9 mouse cellular contexts compared by ENCODE assay signal in genomic region chr1:132237585-132238159, GRCm38 (mm10). TPM values are rescaled to one million over a fixed set of nuclear protein-coding genes. Genes with fewer than 3 reads are reported as not detected.
DNase-seq lines count a peak whose midpoint lies in the region; ATAC-seq and TF ChIP-seq lines count a peak whose summit lies in the region.
"Had no signal": no experiment of that assay in that cellular context is flagged by ENCODE, and none has a peak within 500 bp of the region (broad histone marks: within the 10 kb centered on the region; RNA-seq: fewer than 3 reads in every experiment).

No protein-coding gene starts in this region.

- WGBS in intestine, postnatal 0 days, result 17% methylated on average over 6 of the region's 6 CpGs
- 24% methylated on average over 6 of the region's 6 CpGs for WGBS in intestine, embryonic 16.5 days
- WGBS in midbrain, embryonic 15.5 days, result 21% methylated on average over 6 of the region's 6 CpGs

- peak; percentile 38 for DNase-seq in adrenal gland, adult 8-10 months
- DNase-seq in embryo, embryonic 10.5 days (ENCODE audit: low spot score), result peak; percentile 85
- DNase-seq in heart, postnatal 10 days, result peak; percentile 65 to 85
- peak; percentile 31 for DNase-seq in left cerebral cortex, adult 11 months (ENCODE audit: low spot score)
- peak; percentile 43 to 79 for DNase-seq in spleen, postnatal 4 days (ENCODE audit: low spot score in 2 of 2)

- no peak overlapping the region for H3K4me2 ChIP-seq in intestine, postnatal 0 days (replicated peaks; ENCODE audit: low read depth)
- no peak overlapping the region for H3K4me2 ChIP-seq in intestine, embryonic 16.5 days (ENCODE audit: low read depth, low read length)
- no peak overlapping the region for H3K4me2 ChIP-seq in midbrain, embryonic 15.5 days
- H3K4me2 ChIP-seq: embryonic facial prominence, embryonic 12.5 days had no signal

- no peak for ATAC-seq in intestine, postnatal 0 days
- ATAC-seq in intestine, embryonic 16.5 days, result no peak
- ATAC-seq in midbrain, embryonic 15.5 days (replicated peaks), result peak; percentile 51; the same call in 1 of the 2 replicates

- H3K9ac ChIP-seq in intestine, postnatal 0 days (ENCODE audit: low read depth, low read length), result no peak overlapping the region
- no peak overlapping the region for H3K9ac ChIP-seq in intestine, embryonic 16.5 days (ENCODE audit: low read depth, low read length)
- H3K9ac ChIP-seq in midbrain, embryonic 15.5 days, result no peak overlapping the region
- H3K9ac ChIP-seq: embryonic facial prominence, embryonic 12.5 days had no signal

- TF ChIP-seq CTCF in intestine, postnatal 0 days (IDR thresholded peaks at IDR 0.05; ENCODE audit: low read depth), result peak; percentile 90

- no peaks in the 10 kb centered on the region for H3K9me3 ChIP-seq in intestine, postnatal 0 days (ENCODE audit: control insufficient read depth)
- H3K9me3 ChIP-seq in intestine, embryonic 16.5 days (ENCODE audit: control insufficient read depth, low read length), result no peaks in the 10 kb centered on the region
- H3K9me3 ChIP-seq in midbrain, embryonic 15.5 days, result no peaks in the 10 kb centered on the region
- H3K9me3 ChIP-seq: embryonic facial prominence, embryonic 12.5 days had no signal

- peaks cover 10% of the 10 kb centered on the region; the same call in 1 of the 2 replicates for H3K27me3 ChIP-seq in intestine, postnatal 0 days (replicated peaks; ENCODE audit: control insufficient read depth, insufficient read depth, low read length)
- H3K27me3 ChIP-seq in intestine, embryonic 16.5 days (replicated peaks; ENCODE audit: control insufficient read depth, insufficient read depth, low read length), result no peaks in the 10 kb centered on the region
- H3K27me3 ChIP-seq in midbrain, embryonic 15.5 days (replicated peaks), result no peaks in the 10 kb centered on the region

- no peaks in the 10 kb centered on the region for H3K36me3 ChIP-seq in intestine, postnatal 0 days (ENCODE audit: control insufficient read depth, insufficient read depth)
- no peaks in the 10 kb centered on the region for H3K36me3 ChIP-seq in intestine, embryonic 16.5 days (ENCODE audit: control insufficient read depth, insufficient read depth, low read length)
- H3K36me3 ChIP-seq in midbrain, embryonic 15.5 days (replicated peaks), result no peaks in the 10 kb centered on the region
- H3K36me3 ChIP-seq: embryonic facial prominence, embryonic 12.5 days had no signal

- H3K4me1 ChIP-seq in intestine, postnatal 0 days (replicated peaks; ENCODE audit: control insufficient read depth, insufficient read depth, low read length), result no peaks in the 10 kb centered on the region
- H3K4me1 ChIP-seq in intestine, embryonic 16.5 days (ENCODE audit: control insufficient read depth, insufficient read depth, low read length), result no peaks in the 10 kb centered on the region
- H3K4me1 ChIP-seq in midbrain, embryonic 15.5 days, result peaks cover 3% of the 10 kb centered on the region; the same call in 1 of the 2 replicates
- H3K4me1 ChIP-seq: embryonic facial prominence, embryonic 12.5 days had no signal

- no peak overlapping the region for H3K4me3 ChIP-seq in intestine, postnatal 0 days (ENCODE audit: low read depth, low read length)
- H3K4me3 ChIP-seq in intestine, embryonic 16.5 days (ENCODE audit: low read length), result no peak overlapping the region
- H3K4me3 ChIP-seq in midbrain, embryonic 15.5 days, result no peak overlapping the region
- H3K4me3 ChIP-seq: embryonic facial prominence, embryonic 12.5 days had no signal

- intact Hi-C loops in heart, postnatal 10 days (cut with DNase I), result loop anchor here (1.0 to 5.0 kb wide), 4 partner anchors 25 to 120 kb away; no protein-coding TSS in a partner anchor

- H3K27ac ChIP-seq in intestine, postnatal 0 days (ENCODE audit: low read depth, low read length), result no peak overlapping the region
- no peak overlapping the region for H3K27ac ChIP-seq in intestine, embryonic 16.5 days (ENCODE audit: low read length)
- 0 out of 2 replicates have a peak overlapping the region, but pooled peaks have one; percentile 25 for H3K27ac ChIP-seq in midbrain, embryonic 15.5 days
- H3K27ac ChIP-seq: embryonic facial prominence, embryonic 12.5 days had no signal

RNA-seq across cellular contexts. Expression of gene Gm10188, which starts 8.1 kb away (rescaled TPM):
- not detected in 2 replicates for polyA plus RNA-seq in intestine, postnatal 0 days (2015; fragmentation: Nextera tagmentation; extraction: Ambion mirVana)
- polyA plus RNA-seq in intestine, embryonic 16.5 days (2015; fragmentation: Nextera tagmentation; extraction: Ambion mirVana), result not detected in 2 replicates
- total RNA-seq in adrenal gland, adult 8-10 months (2022), result not detected
- total RNA-seq in heart, postnatal 10 days (2021), result not detected
- polyA plus RNA-seq in midbrain, embryonic 15.5 days (2015; fragmentation: Nextera tagmentation; extraction: Ambion mirVana), result 0.58 TPM in 1 of 2 replicates, not detected in the other
- polyA plus RNA-seq: embryonic facial prominence, embryonic 12.5 days had no signal

RNA-seq across cellular contexts. Expression of gene AC124108.1, which starts 46.4 kb away (rescaled TPM):
- not detected in 2 replicates for polyA plus RNA-seq in intestine, postnatal 0 days (2015; fragmentation: Nextera tagmentation; extraction: Ambion mirVana)
- polyA plus RNA-seq in intestine, embryonic 16.5 days (2015; fragmentation: Nextera tagmentation; extraction: Ambion mirVana), result 0.04 and 0.07 TPM in 2 replicates
- under 1 TPM; 0.10 to 0.17 (median 0.14) TPM for total RNA-seq in adrenal gland, adult 8-10 months (2022)
- total RNA-seq in heart, postnatal 10 days (2021), result not detected
- 3.7 and 3.8 TPM in 2 replicates for polyA plus RNA-seq in midbrain, embryonic 15.5 days (2015; fragmentation: Nextera tagmentation; extraction: Ambion mirVana)

RNA-seq across cellular contexts. Expression of gene Lemd1, which starts 46.4 kb away (rescaled TPM):
- polyA plus RNA-seq in intestine, postnatal 0 days (2015; fragmentation: Nextera tagmentation; extraction: Ambion mirVana), result 0.08 TPM in 1 of 2 replicates, not detected in the other
- not detected in 2 replicates for polyA plus RNA-seq in intestine, embryonic 16.5 days (2015; fragmentation: Nextera tagmentation; extraction: Ambion mirVana)
- under 1 TPM in 3 of 4 experiments, not detected in 1; 0.31 to 0.46 (median 0.46) TPM for total RNA-seq in adrenal gland, adult 8-10 months (2022)
- not detected for total RNA-seq in heart, postnatal 10 days (2021)
- polyA plus RNA-seq in midbrain, embryonic 15.5 days (2015; fragmentation: Nextera tagmentation; extraction: Ambion mirVana), result 14.9 and 19.8 TPM in 2 replicates

Comparison
In these comparisons a context has a peak if more than half of its experiments do, and no peak if none do; other contexts are left out.
1. DNase-seq: peak in every context shown above with its lines; median percentile 85 in embryo, embryonic 10.5 days; 75 in heart, postnatal 10 days; 61 in spleen, postnatal 4 days; 38 in adrenal gland, adult 8-10 months; 31 in left cerebral cortex, adult 11 months.
2. RNA of gene Lemd1, which starts 46.4 kb away (polyA plus RNA-seq): 14.9 to 19.8 TPM in midbrain, embryonic 15.5 days; not detected in intestine, embryonic 16.5 days and 0.08 TPM in intestine, postnatal 0 days; every median in the first group is over 10 times any median in the second.